Mouse (Mus musculus) kidney, embryonic 16.5 days (tissue): Measurements from ENCODE around the gene Psmb4. TPM values are rescaled to one million over a fixed set of nuclear protein-coding genes. Genes with fewer than 3 reads are reported as not detected.
"Not testable (repeated sequence)": the region's sequence is repeated elsewhere in the genome, so short reads cannot be mapped to it uniquely, and the experiment has no call there.

ENCODE experiments used
- ATAC-seq: fragments of 200-750 bp; cut with Nextera tagmentation; 2 replicates; pipeline ENCODE4 v1.8.0; 2017; ENCODE audit warnings: moderate TSS enrichment; ENCODE audit not compliant: low FRiP score, low TSS enrichment
- H3K27ac ChIP-seq: fragments of 300-500 bp; sonication (generic); 2 replicates; pipeline ENCODE4 v1.5.1; 2014; ENCODE audit warnings: low read length
- H3K27me3 ChIP-seq: fragments of 300-500 bp; sonication (generic); 2 replicates; pipeline ENCODE4 v1.6.1; 2014; ENCODE audit warnings: low read length, control low read depth, mixed read lengths; ENCODE audit not compliant: insufficient read depth
- H3K36me3 ChIP-seq: fragments of 300-500 bp; sonication (generic); 2 replicates; pipeline ENCODE4 v1.6.1; 2014; ENCODE audit warnings: low read length, control low read depth, mixed read lengths; ENCODE audit not compliant: insufficient read depth
- H3K4me1 ChIP-seq: fragments of 300-500 bp; sonication (generic); 2 replicates; pipeline ENCODE4 v1.6.1; 2014; ENCODE audit warnings: low read length, control low read depth, mixed read lengths; ENCODE audit not compliant: insufficient read depth
- H3K4me2 ChIP-seq: fragments of 300-500 bp; sonication (generic); replicated peaks from 2 replicates; pipeline ENCODE4 v1.6.1; 2014; ENCODE audit warnings: low read depth, low read length
- H3K4me3 ChIP-seq: fragments of 300-500 bp; sonication (generic); 2 replicates; pipeline ENCODE4 v1.5.1; 2014; ENCODE audit warnings: mild to moderate bottlenecking, low read length
- H3K9ac ChIP-seq: fragments of 300-500 bp; sonication (generic); replicated peaks from 2 replicates; pipeline ENCODE4 v1.6.1; 2014; ENCODE audit warnings: low read length
- H3K9me3 ChIP-seq: fragments of 300-500 bp; sonication (generic); 2 replicates; pipeline ENCODE4 v1.6.1; 2016; ENCODE audit warnings: low read length, control low read depth
- WGBS: fragments of 180-500 bp; shearing (Covaris S2); extraction: QIAGEN DNeasy Blood & Tissue Kit; methylation state at CpG from one replicate; pipeline ENCODE4 v1.1.7; 2014; 5-methylcytosine and 5-hydroxymethylcytosine counted together
- polyA plus RNA-seq: library from polyadenylated mRNA; unstranded; fragments of >200 nt; fragmentation: Nextera tagmentation; extraction: Ambion mirVana; gene quantifications from 2 replicates; pipeline ENCODE4 v1.2.1, GENCODE M21; 2015

The Psmb4 gene
- polyA plus RNA-seq, result 341 and 366 TPM in 2 replicates

DNA sequence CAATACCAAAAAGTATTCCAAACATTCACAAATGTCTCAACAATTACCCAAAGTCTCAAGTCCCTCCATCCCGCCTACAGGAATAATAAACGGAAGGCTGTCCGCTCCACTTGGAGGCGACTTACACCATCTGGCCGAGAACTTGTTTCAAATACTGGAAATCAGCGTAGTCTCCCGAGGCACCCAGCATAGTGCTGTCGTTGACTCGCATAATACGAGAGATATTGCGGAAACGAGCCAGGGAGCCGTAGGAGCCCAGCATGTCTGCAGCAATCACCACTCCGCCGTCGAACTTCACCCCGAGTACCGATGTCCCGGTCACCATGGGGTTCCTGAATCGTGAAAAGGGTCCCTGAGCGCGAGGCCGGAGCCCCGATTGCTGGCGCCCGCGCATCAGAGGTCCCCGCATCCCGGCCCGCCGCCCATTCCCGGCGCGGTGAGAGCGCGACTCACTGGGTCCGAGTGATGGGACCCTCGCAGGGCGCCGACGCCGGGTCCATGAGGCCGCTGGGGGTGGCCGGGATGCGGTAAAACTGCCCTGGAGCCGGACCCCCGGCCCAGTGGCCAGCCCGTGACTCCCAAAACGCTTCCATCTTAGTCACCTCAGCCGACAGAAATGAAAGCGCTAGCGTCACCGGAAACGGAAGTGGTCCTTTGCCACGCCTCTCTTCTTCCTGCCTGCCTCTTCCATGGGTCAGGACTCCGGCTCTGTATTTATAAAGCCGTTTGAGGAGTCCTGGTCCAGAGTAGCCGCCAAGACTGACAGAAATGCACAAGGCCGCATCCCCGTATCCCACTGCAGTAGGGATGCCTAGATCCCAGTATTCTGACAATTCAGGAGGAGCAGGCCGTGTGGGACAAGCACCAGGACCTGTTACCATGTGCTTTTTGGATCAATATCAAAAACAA, at the start of gene Psmb4:
Psmb4 (minus strand) TSS at position 646 of the 909 bp plus-strand sequence.
- Histone ChIP-seq H3K4me1 (peaks cover 17% of the 10 kb centered on the region), H3K27me3 (no peaks in the 10 kb centered on the region), H3K9me3 (no peaks in the 10 kb centered on the region), H3K36me3 (peaks cover 25% of the 10 kb centered on the region), H3K27ac (peak within 1 kb of the TSS; percentile 76), H3K4me3 (peak within 1 kb of the TSS; percentile 84), H3K4me2 (peak within 1 kb of the TSS; percentile 79), H3K9ac (peak within 1 kb of the TSS; percentile 89)
- under 1% methylated on average over 61 of the region's 61 CpGs for WGBS
- peak; percentile 91 for ATAC-seq

GRCm38 (mm10) chr3:94936147-94936546, 49.4 kb upstream of the Psmb4 start:
- ATAC-seq, H3K4me1 ChIP-seq, H3K27me3 ChIP-seq, H3K27ac ChIP-seq, H3K9me3 ChIP-seq, H3K36me3 ChIP-seq, H3K9ac ChIP-seq, H3K4me2 ChIP-seq, H3K4me3 ChIP-seq: not testable (repeated sequence)
- 92% methylated on average over 5 of the region's 5 CpGs for WGBS

DNA sequence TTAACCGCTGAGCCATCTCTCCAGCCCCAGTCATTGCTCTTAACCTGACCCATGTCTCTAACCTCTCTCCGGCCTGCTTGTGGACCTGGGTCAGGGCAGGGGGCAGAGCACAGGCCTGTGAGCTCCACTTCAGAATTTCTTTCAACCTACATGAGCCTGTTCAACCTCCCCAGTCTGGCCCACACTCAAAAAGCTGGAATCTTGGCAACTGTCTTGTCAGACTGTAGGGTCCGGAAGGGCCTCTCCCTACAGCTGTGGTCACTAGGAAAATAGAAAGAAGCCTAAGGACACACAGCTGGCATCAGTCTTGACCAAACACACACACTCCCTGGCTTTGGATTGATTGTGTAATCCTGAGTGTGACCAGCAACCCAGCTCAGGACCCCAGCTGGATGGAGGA, 48.6 kb upstream of the Psmb4 start:
- peaks cover 11% of the 10 kb centered on the region for H3K4me1 ChIP-seq
- H3K27ac ChIP-seq, ATAC-seq, H3K9ac ChIP-seq, H3K27me3 ChIP-seq, H3K4me3 ChIP-seq, H3K9me3 ChIP-seq, H3K4me2 ChIP-seq, H3K36me3 ChIP-seq: not testable (repeated sequence)
- 73% methylated on average over 3 of the region's 3 CpGs for WGBS

DNA sequence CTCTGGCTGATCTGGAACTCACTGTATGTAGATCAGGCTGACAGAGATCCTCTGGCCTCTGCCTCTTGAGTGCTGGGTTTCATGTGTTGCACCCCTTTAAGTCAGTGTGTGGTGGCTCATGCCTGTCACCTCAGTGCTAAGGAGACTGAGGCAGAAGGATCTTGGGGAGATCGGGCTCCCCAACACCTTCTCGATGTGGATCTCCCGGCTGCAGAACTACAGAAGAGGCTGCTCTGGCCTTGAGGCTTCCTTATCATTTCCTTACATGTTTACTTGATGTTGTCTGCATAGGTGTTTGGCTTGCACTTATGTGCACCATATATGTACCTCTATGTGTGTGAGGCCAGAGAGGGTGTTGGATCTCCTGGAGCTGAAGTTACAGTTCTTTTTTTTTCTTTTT, 47.8 kb upstream of the Psmb4 start:
- H3K4me2 ChIP-seq, H3K36me3 ChIP-seq, H3K4me3 ChIP-seq, H3K27me3 ChIP-seq, H3K9me3 ChIP-seq, H3K27ac ChIP-seq, ATAC-seq, H3K9ac ChIP-seq: not testable (repeated sequence)
- WGBS, result 95% methylated on average over 3 of the region's 3 CpGs
- peaks cover 11% of the 10 kb centered on the region for H3K4me1 ChIP-seq

- H3K36me3 ChIP-seq, ATAC-seq, H3K9ac ChIP-seq, H3K9me3 ChIP-seq, H3K27me3 ChIP-seq: not testable (repeated sequence)
- H3K4me2 ChIP-seq, result peak overlapping the region; percentile 49
- H3K27ac ChIP-seq, result peak overlapping the region; percentile 60
- peaks cover 11% of the 10 kb centered on the region for H3K4me1 ChIP-seq
- H3K4me3 ChIP-seq, result peak overlapping the region; percentile 47; the same call in 1 of the 2 replicates
- WGBS, result no CpG with 5 or more reads among the region's 2 CpGs
Measured at GRCm38 (mm10) chr3:94933604-94934003, 46.8 kb upstream of the Psmb4 start.

DNA sequence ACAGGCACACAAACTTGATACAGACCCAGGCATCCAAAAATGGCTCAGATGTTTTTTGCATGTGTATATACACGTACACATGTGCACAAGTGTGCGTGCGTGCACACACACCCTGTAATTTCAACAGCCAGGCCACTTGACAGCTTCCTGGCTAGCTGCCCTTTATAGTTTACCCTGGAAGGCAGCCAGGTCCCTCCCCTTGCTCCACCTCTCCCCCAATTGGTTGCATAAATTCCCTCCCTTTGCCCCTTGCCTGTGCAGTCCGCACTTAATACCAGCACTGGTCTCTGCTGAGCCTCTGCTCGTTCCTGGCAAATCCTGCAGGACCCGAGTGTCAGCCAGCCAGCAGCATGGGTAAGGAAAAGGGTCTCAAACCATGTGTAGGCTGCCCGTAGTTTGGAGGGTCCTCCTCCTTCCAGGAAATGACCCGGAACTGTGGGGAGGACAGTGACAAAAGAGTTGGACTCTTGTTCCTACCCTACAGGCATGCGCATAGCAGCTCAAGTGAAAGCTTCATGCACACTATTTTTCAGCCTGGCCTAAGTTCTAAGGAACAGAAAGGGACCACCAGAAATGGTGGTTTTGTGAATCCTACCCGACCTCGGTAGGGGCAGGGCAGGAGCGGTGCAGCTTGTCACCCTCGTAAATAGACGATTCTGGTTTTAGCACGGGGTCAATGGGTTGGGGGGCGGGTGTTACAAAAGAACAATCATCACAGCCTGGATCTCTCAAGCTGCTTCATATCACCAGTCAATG, 46.2 kb upstream of the Psmb4 start, which contains the start of gene Selenbp1:
Selenbp1 (plus strand) TSS at position 248 of the 756 bp plus-strand sequence.
- WGBS, result 4% methylated on average over 16 of the region's 16 CpGs
- H3K9me3 ChIP-seq, result no peaks in the 10 kb centered on the region

DNA sequence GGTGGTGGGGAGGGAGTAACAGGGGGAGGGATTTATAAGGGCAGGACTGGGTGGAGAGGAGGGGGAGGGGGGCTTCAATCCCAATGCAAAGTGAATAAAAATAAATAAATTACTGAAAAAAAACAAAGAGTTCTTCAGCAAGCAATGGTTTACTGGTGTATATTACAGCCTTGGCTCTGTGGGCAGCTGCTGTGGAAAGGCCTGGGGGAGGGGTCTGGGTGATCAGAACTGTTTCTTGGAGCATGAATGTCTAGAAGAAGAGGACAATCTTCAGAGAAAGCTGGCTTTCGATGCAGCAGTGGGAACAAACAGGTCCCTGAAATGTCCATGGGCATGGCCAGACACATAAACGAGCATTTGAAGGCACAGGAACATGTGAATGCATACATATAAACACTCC, 45.5 kb upstream of the Psmb4 start:
- Histone ChIP-seq H3K4me1 (peaks cover 11% of the 10 kb centered on the region), H3K4me2 (peak overlapping the region; percentile 49), H3K27ac (peak overlapping the region; percentile 95)
- H3K9ac ChIP-seq, H3K36me3 ChIP-seq, H3K9me3 ChIP-seq, H3K4me3 ChIP-seq, ATAC-seq, H3K27me3 ChIP-seq: not testable (repeated sequence)
- WGBS, result 32% methylated on average over 2 of the region's 2 CpGs

More for the DNA sequence above, 46.2 kb upstream of the Psmb4 start, which contains the start of gene Selenbp1:
- H3K4me3 ChIP-seq, result peak within 1 kb of the TSS; percentile 47
- peak within 1 kb of the TSS; percentile 95 for H3K27ac ChIP-seq
- peak; percentile 88 for ATAC-seq
- peaks cover 11% of the 10 kb centered on the region for H3K4me1 ChIP-seq
- H3K9ac ChIP-seq, result peak within 1 kb of the TSS; percentile 63; the same call in 1 of the 2 replicates
- no peaks in the 10 kb centered on the region for H3K27me3 ChIP-seq
- peak within 1 kb of the TSS; percentile 49 for H3K4me2 ChIP-seq
- H3K36me3 ChIP-seq, result no peaks in the 10 kb centered on the region

DNA sequence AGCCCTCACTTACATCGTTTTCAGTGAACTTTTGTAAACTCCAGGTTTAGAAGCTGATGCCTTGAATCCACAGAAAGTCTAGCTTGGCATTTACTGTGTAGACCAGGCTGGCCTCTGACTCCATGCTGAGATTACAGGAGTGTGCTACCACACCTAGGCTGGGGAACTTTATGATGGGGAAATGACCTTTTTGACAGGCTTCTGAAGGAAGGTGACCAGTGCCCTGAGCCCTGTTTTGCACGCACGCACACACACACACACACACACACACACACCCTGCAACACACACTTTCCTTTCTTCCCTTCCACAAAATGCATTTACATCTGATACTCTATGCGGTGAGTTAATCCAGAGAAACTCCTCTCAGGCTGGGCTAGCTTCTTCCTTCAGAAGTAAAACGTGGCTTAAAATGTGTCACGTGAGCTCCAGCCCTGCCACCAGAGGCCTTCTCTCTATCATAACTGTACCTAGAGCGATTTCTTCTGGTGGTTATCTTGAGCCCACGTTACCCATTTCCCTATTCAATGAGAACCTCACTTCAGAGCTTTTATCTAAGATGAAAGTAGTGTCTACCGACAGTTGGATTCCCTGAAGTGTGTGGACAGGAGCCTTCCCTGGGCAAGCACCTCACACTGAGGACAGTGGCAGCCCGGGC, 44.8 kb upstream of the Psmb4 start:
- not testable (repeated sequence) for H3K27me3 ChIP-seq, H3K4me3 ChIP-seq, H3K36me3 ChIP-seq, H3K4me2 ChIP-seq, H3K9me3 ChIP-seq, H3K9ac ChIP-seq, H3K27ac ChIP-seq, ATAC-seq
- WGBS, result 81% methylated on average over 10 of the region's 10 CpGs
- H3K4me1 ChIP-seq, result peaks cover 11% of the 10 kb centered on the region

DNA sequence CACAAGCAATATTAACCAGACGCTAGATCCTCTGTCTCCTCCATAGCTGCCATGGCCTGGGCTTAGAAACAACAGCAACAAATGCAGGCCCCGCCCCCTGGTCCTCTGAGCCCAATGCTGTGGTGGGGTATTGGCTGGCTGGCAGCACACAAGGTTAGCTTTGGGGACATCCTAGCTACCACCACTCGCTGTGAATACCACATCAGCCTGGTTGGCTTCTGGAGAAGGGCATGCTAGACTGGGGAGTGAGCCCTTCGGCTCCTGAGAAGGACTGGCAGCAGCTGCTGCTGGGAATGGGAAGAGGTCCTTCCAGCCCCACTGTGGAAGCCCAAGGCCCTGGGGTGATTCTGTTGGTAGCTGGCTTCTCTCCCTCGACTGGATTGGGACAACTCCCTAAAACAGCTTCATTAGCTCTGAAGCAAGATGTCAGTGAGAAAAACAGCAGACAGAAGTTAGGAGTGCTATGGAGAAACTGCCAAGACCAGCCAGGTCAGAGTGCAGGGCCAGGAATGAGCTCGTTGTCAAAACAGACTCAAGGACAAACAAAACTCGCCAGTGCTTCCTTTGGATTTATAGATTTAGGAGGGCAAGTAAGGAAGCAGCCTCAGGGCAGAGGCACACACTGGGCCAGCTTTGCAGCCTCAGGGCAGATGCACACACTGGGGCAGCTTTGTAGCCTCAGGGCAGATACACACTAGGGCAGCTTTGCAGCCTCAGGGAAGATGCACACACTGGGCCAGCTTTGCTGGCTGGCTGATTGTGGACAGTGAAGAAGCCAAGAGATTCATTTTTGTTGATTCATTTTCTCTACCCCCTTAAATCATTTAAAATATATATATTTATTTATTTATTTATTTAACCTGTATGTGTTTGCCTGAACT, 43.9 kb upstream of the Psmb4 start:
- H3K9me3 ChIP-seq, H3K9ac ChIP-seq, H3K36me3 ChIP-seq, H3K27me3 ChIP-seq, H3K4me2 ChIP-seq, H3K4me3 ChIP-seq: not testable (repeated sequence)
- Histone ChIP-seq H3K27ac (peak overlapping the region; percentile 48; the same call in 1 of the 2 replicates), H3K4me1 (peaks cover 11% of the 10 kb centered on the region)
- WGBS, result 41% methylated on average over 7 of the region's 7 CpGs
- ATAC-seq, result 0 out of 2 replicates have a peak, but pooled peaks have one; percentile 12
